Mouse (Mus musculus) embryonic facial prominence, embryonic 13.5 days (tissue): ENCODE results near the gene Tnfrsf1b. TPM values are rescaled to one million over a fixed set of nuclear protein-coding genes. Genes with fewer than 3 reads are reported as not detected.
"Not testable (repeated sequence)": the region's sequence is repeated elsewhere in the genome, so short reads cannot be mapped to it uniquely, and the experiment has no call there.

Experiments used
- ATAC-seq: fragments of 200-750 bp; cut with Nextera tagmentation; 2 replicates; pipeline ENCODE4 v1.8.0; 2017; ENCODE audit warnings: low read depth; ENCODE audit not compliant: insufficient number of reproducible peaks, insufficient read depth, low FRiP score, low TSS enrichment
- H3K27ac ChIP-seq: fragments of 300-500 bp; sonication (generic); 2 replicates; pipeline ENCODE4 v1.5.1; 2015; ENCODE audit warnings: moderate library complexity, mild to moderate bottlenecking, inconsistent platforms
- H3K27me3 ChIP-seq: fragments of 300-500 bp; sonication (generic); 2 replicates; pipeline ENCODE4 v1.6.1; 2015; ENCODE audit warnings: mild to moderate bottlenecking, inconsistent platforms
- H3K36me3 ChIP-seq: fragments of 300-500 bp; sonication (generic); 2 replicates; pipeline ENCODE4 v1.6.1; 2015; ENCODE audit warnings: mild to moderate bottlenecking, inconsistent platforms
- H3K4me1 ChIP-seq: fragments of 300-500 bp; sonication (generic); 2 replicates; pipeline ENCODE4 v1.6.1; 2015; ENCODE audit warnings: inconsistent platforms
- H3K4me2 ChIP-seq: fragments of 300-500 bp; sonication (generic); 2 replicates; pipeline ENCODE4 v1.6.1; 2015; ENCODE audit warnings: moderate library complexity, mild to moderate bottlenecking, inconsistent platforms
- H3K4me3 ChIP-seq: fragments of 300-500 bp; sonication (generic); 2 replicates; pipeline ENCODE4 v1.5.1; 2015; ENCODE audit warnings: mild to moderate bottlenecking, inconsistent platforms
- H3K9ac ChIP-seq: fragments of 300-500 bp; sonication (generic); 2 replicates; pipeline ENCODE4 v1.6.1; 2015; ENCODE audit warnings: mild to moderate bottlenecking, inconsistent platforms
- H3K9me3 ChIP-seq: fragments of 300-500 bp; sonication (generic); 2 replicates; pipeline ENCODE4 v1.6.1; 2016; ENCODE audit warnings: inconsistent platforms
- WGBS: fragments of 180-500 bp; shearing (Covaris S2); methylation state at CpG from one replicate; pipeline ENCODE4 v1.1.7; 2015; ENCODE audit warnings: mixed read lengths; 5-methylcytosine and 5-hydroxymethylcytosine counted together
- polyA plus RNA-seq: library from polyadenylated mRNA; unstranded; fragments of >200 nt; fragmentation: Nextera tagmentation; extraction: Ambion mirVana; gene quantifications from 2 replicates; pipeline ENCODE4 v1.2.1, GENCODE M21; 2015

The Tnfrsf1b gene
- polyA plus RNA-seq, 1 experiment from 2014 or later = 2.7 TPM

- H3K4me1 ChIP-seq = 0 out of 2 replicates have a peak, but pooled peaks cover 5% of the 10 kb centered on the region
- no peaks in the 10 kb centered on the region for H3K36me3 ChIP-seq
- no peaks in the 10 kb centered on the region for H3K27me3 ChIP-seq
- H3K9me3 ChIP-seq = no peaks in the 10 kb centered on the region
- H3K4me3 ChIP-seq = no peak overlapping the region
- no peak overlapping the region for H3K27ac ChIP-seq
- no peak overlapping the region for H3K4me2 ChIP-seq
- ATAC-seq = no peak
- no peak overlapping the region for H3K9ac ChIP-seq
- 27% methylated on average over 11 of the region's 11 CpGs for WGBS
Measured at GRCm38 (mm10) chr4:145199982-145200699, 46.5 kb downstream of the Tnfrsf1b start.

- Histone ChIP-seq H3K27ac (no peak overlapping the region), H3K9ac (no peak overlapping the region), H3K27me3 (no peaks in the 10 kb centered on the region), H3K9me3 (no peaks in the 10 kb centered on the region), H3K36me3 (no peaks in the 10 kb centered on the region), H3K4me1 (peaks cover 24% of the 10 kb centered on the region), H3K4me2 (no peak overlapping the region), H3K4me3 (no peak overlapping the region)
- ATAC-seq = no peak
- 83% methylated on average over 4 of the region's 4 CpGs for WGBS
Measured at GRCm38 (mm10) chr4:145196586-145196985, 50.1 kb downstream of the Tnfrsf1b start.

GRCm38 (mm10) chr4:145195172-145195571 lies 51.5 kb downstream of the Tnfrsf1b start:
- H3K27ac ChIP-seq = no peak overlapping the region
- no peaks in the 10 kb centered on the region for H3K9me3 ChIP-seq
- ATAC-seq = no peak
- WGBS = 24% methylated on average over 5 of the region's 5 CpGs
- no peak overlapping the region for H3K9ac ChIP-seq
- peak overlapping the region; percentile 96 for H3K4me2 ChIP-seq
- no peaks in the 10 kb centered on the region for H3K27me3 ChIP-seq
- peak overlapping the region; percentile 96 for H3K4me3 ChIP-seq
- H3K4me1 ChIP-seq = peaks cover 24% of the 10 kb centered on the region
- H3K36me3 ChIP-seq = 0 out of 2 replicates have a peak, but pooled peaks cover 4% of the 10 kb centered on the region

- under 1% methylated on average over 53 of the region's 53 CpGs for WGBS
- Histone ChIP-seq H3K9me3 (no peaks in the 10 kb centered on the region), H3K9ac (peak within 1 kb of the TSS; percentile 89), H3K27me3 (no peaks in the 10 kb centered on the region), H3K27ac (peak within 1 kb of the TSS; percentile 51; the same call in 1 of the 2 replicates), H3K4me2 (peak within 1 kb of the TSS; percentile 96), H3K4me3 (peak within 1 kb of the TSS; percentile 96), H3K36me3 (peaks cover 9% of the 10 kb centered on the region), H3K4me1 (peaks cover 21% of the 10 kb centered on the region)
- ATAC-seq = peak; percentile 88
Measured at GRCm38 (mm10) chr4:145194559-145195162, 52.0 kb downstream of the Tnfrsf1b start, which contains the start of gene Vps13d. Gene Vps13d, minus strand, starts transcription at chr4:145195005.

- Histone ChIP-seq H3K9me3 (no peaks in the 10 kb centered on the region), H3K27me3 (no peaks in the 10 kb centered on the region), H3K4me3 (peak overlapping the region; percentile 96), H3K9ac (peak overlapping the region; percentile 89), H3K27ac (peak overlapping the region; percentile 51; the same call in 1 of the 2 replicates), H3K4me2 (peak overlapping the region; percentile 96), H3K4me1 (peaks cover 21% of the 10 kb centered on the region), H3K36me3 (peaks cover 15% of the 10 kb centered on the region)
- under 1% methylated on average over 10 of the region's 10 CpGs for WGBS
- no peak for ATAC-seq
Measured at GRCm38 (mm10) chr4:145193991-145194511, 52.6 kb downstream of the Tnfrsf1b start.

GRCm38 (mm10) chr4:145193406-145193805 lies 53.3 kb downstream of the Tnfrsf1b start:
- peaks cover 21% of the 10 kb centered on the region for H3K4me1 ChIP-seq
- peak overlapping the region; percentile 89; the same call in 1 of the 2 replicates for H3K9ac ChIP-seq
- 42% methylated on average over 3 of the region's 3 CpGs for WGBS
- no peaks in the 10 kb centered on the region for H3K9me3 ChIP-seq
- no peak overlapping the region for H3K27ac ChIP-seq
- H3K4me2 ChIP-seq = peak overlapping the region; percentile 96
- peak overlapping the region; percentile 96 for H3K4me3 ChIP-seq
- ATAC-seq = no peak
- H3K27me3 ChIP-seq = no peaks in the 10 kb centered on the region
- H3K36me3 ChIP-seq = peaks cover 21% of the 10 kb centered on the region

- peaks cover 24% of the 10 kb centered on the region for H3K36me3 ChIP-seq
- H3K27me3 ChIP-seq = no peaks in the 10 kb centered on the region
- H3K9me3 ChIP-seq = no peaks in the 10 kb centered on the region
- peaks cover 21% of the 10 kb centered on the region for H3K4me1 ChIP-seq
- no peak overlapping the region for H3K9ac ChIP-seq
- H3K4me2 ChIP-seq = no peak overlapping the region
- ATAC-seq = no peak
- H3K27ac ChIP-seq = no peak overlapping the region
- H3K4me3 ChIP-seq = no peak overlapping the region
Measured at GRCm38 (mm10) chr4:145192686-145193085, 54.0 kb downstream of the Tnfrsf1b start.

GRCm38 (mm10) chr4:145188561-145188960 lies 58.1 kb downstream of the Tnfrsf1b start:
- H3K4me1 ChIP-seq = peaks cover 12% of the 10 kb centered on the region
- H3K9me3 ChIP-seq = peaks cover 3% of the 10 kb centered on the region; the same call in 1 of the 2 replicates
- no peak overlapping the region for H3K4me3 ChIP-seq
- peaks cover 54% of the 10 kb centered on the region for H3K36me3 ChIP-seq
- H3K4me2 ChIP-seq = no peak overlapping the region
- no peak overlapping the region for H3K9ac ChIP-seq
- no peak for ATAC-seq
- no peaks in the 10 kb centered on the region for H3K27me3 ChIP-seq
- H3K27ac ChIP-seq = no peak overlapping the region

GRCm38 (mm10) chr4:145187619-145188018 lies 59.1 kb downstream of the Tnfrsf1b start:
- Histone ChIP-seq H3K4me3 (no peak overlapping the region), H3K27ac (no peak overlapping the region), H3K4me2 (no peak overlapping the region), H3K9ac (no peak overlapping the region), H3K9me3 (peaks cover 3% of the 10 kb centered on the region; the same call in 1 of the 2 replicates), H3K27me3 (no peaks in the 10 kb centered on the region), H3K4me1 (peaks cover 4% of the 10 kb centered on the region; the same call in 1 of the 2 replicates), H3K36me3 (peaks cover 57% of the 10 kb centered on the region)
- ATAC-seq = no peak
- 74% methylated on average over 2 of the region's 2 CpGs for WGBS

GRCm38 (mm10) chr4:145178918-145179549 lies 67.6 kb downstream of the Tnfrsf1b start:
- Histone ChIP-seq H3K4me2 (no peak overlapping the region), H3K9ac (no peak overlapping the region), H3K27ac (no peak overlapping the region), H3K4me1 (no peaks in the 10 kb centered on the region), H3K36me3 (peaks cover 54% of the 10 kb centered on the region), H3K4me3 (no peak overlapping the region), H3K9me3 (no peaks in the 10 kb centered on the region), H3K27me3 (no peaks in the 10 kb centered on the region)
- no peak for ATAC-seq
- 95% methylated on average over 5 of the region's 5 CpGs for WGBS

GRCm38 (mm10) chr4:145165542-145165941 lies 81.1 kb downstream of the Tnfrsf1b start:
- H3K4me3 ChIP-seq, H3K9ac ChIP-seq, H3K27ac ChIP-seq, H3K27me3 ChIP-seq, H3K4me2 ChIP-seq, H3K9me3 ChIP-seq, H3K4me1 ChIP-seq, ATAC-seq: not testable (repeated sequence)
- H3K36me3 ChIP-seq = peaks cover 89% of the 10 kb centered on the region
- WGBS = 93% methylated on average over 3 of the region's 3 CpGs
